ENCODE assay signal across 8 mouse cellular contexts in genomic region chr17:52600882-52601371, GRCm38 (mm10). TPM values are rescaled to one million over a fixed set of nuclear protein-coding genes. Genes with fewer than 3 reads are reported as not detected.
DNase-seq lines count a peak whose midpoint lies in the region; ATAC-seq lines count a peak whose summit lies in the region.

No protein-coding gene starts in this region.

- peaks cover 23% of the 10 kb centered on the region for H3K27me3 ChIP-seq in intestine, embryonic 14.5 days (replicated peaks; ENCODE audit: control insufficient read depth, insufficient read depth, low read length)

- peak overlapping the region; percentile 22; the same call in 1 of the 2 replicates for H3K27ac ChIP-seq in intestine, embryonic 14.5 days (ENCODE audit: low read depth)

- peak overlapping the region; percentile 62 for H3K4me2 ChIP-seq in intestine, embryonic 14.5 days (ENCODE audit: low read length)

- no peaks in the 10 kb centered on the region for H3K36me3 ChIP-seq in intestine, embryonic 14.5 days (ENCODE audit: control insufficient read depth, insufficient read depth, low read length)

- WGBS in intestine, embryonic 14.5 days, result under 1% methylated on average over 22 of the region's 22 CpGs

- ATAC-seq in intestine, embryonic 14.5 days (replicated peaks; ENCODE audit: low FRiP score, low TSS enrichment, low read depth), result peak; percentile 82
- ATAC-seq in erythroblast, adult 5-6 weeks (replicated peaks; ENCODE audit: low FRiP score, poor library complexity, severe bottlenecking), result no peak

- no peaks in the 10 kb centered on the region for H3K4me1 ChIP-seq in intestine, embryonic 14.5 days (replicated peaks; ENCODE audit: control insufficient read depth, insufficient read depth, low read length)

- H3K9ac ChIP-seq in intestine, embryonic 14.5 days (ENCODE audit: low read length), result peak overlapping the region; percentile 18; the same call in 1 of the 2 replicates

- H3K9me3 ChIP-seq in intestine, embryonic 14.5 days (ENCODE audit: control insufficient read depth, low read length), result no peaks in the 10 kb centered on the region

- peak overlapping the region; percentile 37 for H3K4me3 ChIP-seq in intestine, embryonic 14.5 days (ENCODE audit: low read depth, low read length)

- DNase-seq in ZHBTc4 (ENCODE audit: low read depth, low spot score), result peak; percentile 87
- DNase-seq in cerebellum, postnatal 14 days, result peak; percentile 77 to 80
- DNase-seq in frontal cortex, postnatal 25 days (ENCODE audit: low spot score in 2 of 2), result peak; percentile 47 to 60
- DNase-seq in intestine, embryonic 14.5 days (ENCODE audit: low spot score), result peak; percentile 79
- peak; percentile 50 to 68 for DNase-seq in left cerebral cortex, adult 8-10 months (ENCODE audit: low spot score in 2 of 2)
- DNase-seq in lung, postnatal 36 days, result peak; percentile 23
- DNase-seq in right cerebral cortex, postnatal 14 days, result peak; percentile 65

RNA-seq across cellular contexts. Expression of gene Kcnh8, which starts 1.6 kb away (rescaled TPM):
- polyA plus RNA-seq in intestine, embryonic 14.5 days (2014; fragmentation: Nextera tagmentation; extraction: Ambion mirVana), result 0.72 and 0.85 TPM in 2 replicates
- total RNA-seq in left cerebral cortex, adult 8-10 months (2022), result under 1 TPM; 0.49 to 0.93 (median 0.67) TPM
- not detected in 2 replicates for total RNA-seq in erythroblast, adult 5-6 weeks (2015; ENCODE audit: low replicate concordance)
- not detected in 2 replicates for total RNA-seq in erythroblast, adult 5-6 weeks (2017; ENCODE audit: low replicate concordance)

Comparison
In these comparisons a context has a peak if more than half of its experiments do, and no peak if none do; other contexts are left out.
1. DNase-seq: peak in every context shown above with its lines; median percentile 87 in ZHBTc4; 79 in intestine, embryonic 14.5 days; 78 in cerebellum, postnatal 14 days; 65 in right cerebral cortex, postnatal 14 days; 59 in left cerebral cortex, adult 8-10 months; 54 in frontal cortex, postnatal 25 days; 23 in lung, postnatal 36 days.